In genomic region chr1:133432566-133432965, GRCm38 (mm10) we compare ENCODE assay signal across 22 mouse cellular contexts. TPM values are rescaled to one million over a fixed set of nuclear protein-coding genes. Genes with fewer than 3 reads are reported as not detected.
DNase-seq lines count a peak whose midpoint lies in the region; ATAC-seq lines count a peak whose summit lies in the region.
"Had no signal": no experiment of that assay in that cellular context is flagged by ENCODE, and none has a peak within 500 bp of the region (broad histone marks: within the 10 kb centered on the region; RNA-seq: fewer than 3 reads in every experiment).

No protein-coding gene starts in this region.

- H3K4me1 ChIP-seq in forebrain, embryonic 12.5 days = peaks cover 35% of the 10 kb centered on the region
- peaks cover 4% of the 10 kb centered on the region for H3K4me1 ChIP-seq in forebrain, embryonic 14.5 days (ENCODE audit: control insufficient read depth, insufficient read depth, low read length)
- peaks cover 31% of the 10 kb centered on the region for H3K4me1 ChIP-seq in midbrain, embryonic 12.5 days
- peaks cover 14% of the 10 kb centered on the region for H3K4me1 ChIP-seq in midbrain, embryonic 15.5 days

- no peak for ATAC-seq in forebrain, embryonic 12.5 days (ENCODE audit: low FRiP score)
- ATAC-seq in forebrain, embryonic 14.5 days = no peak
- no peak for ATAC-seq in midbrain, embryonic 12.5 days (ENCODE audit: low FRiP score, low read depth)
- no peak for ATAC-seq in midbrain, embryonic 15.5 days (replicated peaks)
- ATAC-seq: forebrain, embryonic 13.5 days; intestine, embryonic 16.5 days had no signal

- no peaks in the 10 kb centered on the region for H3K36me3 ChIP-seq in forebrain, embryonic 12.5 days (replicated peaks)
- no peaks in the 10 kb centered on the region for H3K36me3 ChIP-seq in forebrain, embryonic 14.5 days (ENCODE audit: control insufficient read depth, insufficient read depth, low read length)
- no peaks in the 10 kb centered on the region for H3K36me3 ChIP-seq in midbrain, embryonic 12.5 days
- H3K36me3 ChIP-seq in midbrain, embryonic 15.5 days (replicated peaks) = no peaks in the 10 kb centered on the region
- H3K36me3 ChIP-seq: embryonic facial prominence, embryonic 15.5 days; heart, embryonic 15.5 days; hindbrain, embryonic 15.5 days had no signal

- no peak overlapping the region for H3K4me2 ChIP-seq in forebrain, embryonic 12.5 days
- no peak overlapping the region for H3K4me2 ChIP-seq in forebrain, embryonic 14.5 days (ENCODE audit: low read length)
- H3K4me2 ChIP-seq in midbrain, embryonic 12.5 days (replicated peaks) = no peak overlapping the region
- no peak overlapping the region for H3K4me2 ChIP-seq in midbrain, embryonic 15.5 days
- H3K4me2 ChIP-seq: embryonic facial prominence, embryonic 15.5 days; forebrain, embryonic 13.5 days; heart, embryonic 11.5 days; heart, embryonic 15.5 days; hindbrain, embryonic 15.5 days had no signal

- no peak for DNase-seq in forebrain, embryonic 14.5 days (ENCODE audit: low spot score)
- DNase-seq in ES-CJ7 (ENCODE audit: low read depth, low spot score) (peak; percentile 75), ZHBTc4 (ENCODE audit: low read depth, low spot score) (peak; percentile 50)
- DNase-seq in spleen, postnatal 36 days (ENCODE audit: low spot score in 2 of 2) = no peak
- DNase-seq: adrenal gland, adult 2 months; adrenal gland, postnatal 25 days; cerebellum, adult 18-20 months; cerebellum, adult 9-11 months; cerebellum, postnatal 36 days; gastrocnemius, postnatal 14 days; heart, adult 2 months; heart, postnatal 14 days had no signal

- H3K27ac ChIP-seq in forebrain, embryonic 12.5 days = no peak overlapping the region
- H3K27ac ChIP-seq in forebrain, embryonic 14.5 days (ENCODE audit: low read depth, low read length) = no peak overlapping the region
- peak overlapping the region; percentile 39 for H3K27ac ChIP-seq in midbrain, embryonic 12.5 days (replicated peaks)
- no peak overlapping the region for H3K27ac ChIP-seq in midbrain, embryonic 15.5 days
- H3K27ac ChIP-seq: embryonic facial prominence, embryonic 15.5 days; forebrain, embryonic 13.5 days; heart, adult 2 months; heart, embryonic 15.5 days; hindbrain, embryonic 15.5 days had no signal

- no peak overlapping the region for H3K4me3 ChIP-seq in forebrain, embryonic 12.5 days (replicated peaks)
- H3K4me3 ChIP-seq in forebrain, embryonic 14.5 days (ENCODE audit: low read depth, low read length) = no peak overlapping the region
- H3K4me3 ChIP-seq in midbrain, embryonic 12.5 days = no peak overlapping the region
- no peak overlapping the region for H3K4me3 ChIP-seq in midbrain, embryonic 15.5 days
- H3K4me3 ChIP-seq: embryonic facial prominence, embryonic 15.5 days; erythroblast, embryonic 14.5 days; forebrain, embryonic 13.5 days; heart, adult 2 months; heart, embryonic 15.5 days; hindbrain, embryonic 15.5 days had no signal

- peak overlapping the region; percentile 17; the same call in 1 of the 2 replicates for H3K9ac ChIP-seq in forebrain, embryonic 12.5 days
- no peak overlapping the region for H3K9ac ChIP-seq in forebrain, embryonic 14.5 days (ENCODE audit: low read length)
- H3K9ac ChIP-seq in midbrain, embryonic 12.5 days (replicated peaks) = no peak overlapping the region
- no peak overlapping the region for H3K9ac ChIP-seq in midbrain, embryonic 15.5 days
- H3K9ac ChIP-seq: embryonic facial prominence, embryonic 15.5 days; forebrain, embryonic 13.5 days; heart, embryonic 15.5 days; hindbrain, embryonic 15.5 days had no signal

- peaks cover 13% of the 10 kb centered on the region for H3K9me3 ChIP-seq in forebrain, embryonic 12.5 days
- H3K9me3 ChIP-seq in forebrain, embryonic 14.5 days (replicated peaks; ENCODE audit: control insufficient read depth, low read length) = peaks cover 4% of the 10 kb centered on the region; the same call in 1 of the 2 replicates
- H3K9me3 ChIP-seq in midbrain, embryonic 12.5 days = 0 out of 2 replicates have a peak, but pooled peaks cover 5% of the 10 kb centered on the region
- no peaks in the 10 kb centered on the region for H3K9me3 ChIP-seq in midbrain, embryonic 15.5 days
- H3K9me3 ChIP-seq: embryonic facial prominence, embryonic 15.5 days; heart, embryonic 15.5 days had no signal

- 17% methylated on average over 2 of the region's 2 CpGs for WGBS in forebrain, embryonic 12.5 days
- 26% methylated on average over 2 of the region's 2 CpGs for WGBS in forebrain, embryonic 14.5 days
- WGBS in midbrain, embryonic 12.5 days = 28% methylated on average over 2 of the region's 2 CpGs
- 34% methylated on average over 2 of the region's 2 CpGs for WGBS in midbrain, embryonic 15.5 days

- no peaks in the 10 kb centered on the region for H3K27me3 ChIP-seq in forebrain, embryonic 12.5 days
- no peaks in the 10 kb centered on the region for H3K27me3 ChIP-seq in forebrain, embryonic 14.5 days (replicated peaks; ENCODE audit: control insufficient read depth, insufficient read depth, low read length)
- H3K27me3 ChIP-seq in midbrain, embryonic 12.5 days = no peaks in the 10 kb centered on the region
- no peaks in the 10 kb centered on the region for H3K27me3 ChIP-seq in midbrain, embryonic 15.5 days (replicated peaks)
- H3K27me3 ChIP-seq: embryonic facial prominence, embryonic 15.5 days; forebrain, embryonic 13.5 days; heart, embryonic 15.5 days; hindbrain, embryonic 15.5 days had no signal

RNA-seq across cellular contexts. Expression of gene Sox13, which starts 8.4 kb away (rescaled TPM):
- polyA plus RNA-seq in forebrain, embryonic 12.5 days (2016; fragmentation: Nextera tagmentation; extraction: Ambion mirVana) = 13.1 and 13.3 TPM in 2 replicates
- polyA plus RNA-seq in forebrain, embryonic 14.5 days (2014; fragmentation: Nextera tagmentation; extraction: Ambion mirVana) = 4.2 and 4.3 TPM in 2 replicates
- polyA plus RNA-seq in midbrain, embryonic 12.5 days (2016; fragmentation: Nextera tagmentation; extraction: Ambion mirVana) = 31.0 and 33.6 TPM in 2 replicates
- polyA plus RNA-seq in midbrain, embryonic 15.5 days (2015; fragmentation: Nextera tagmentation; extraction: Ambion mirVana) = 6.5 and 7.4 TPM in 2 replicates

Comparison
In these comparisons a context has a peak if more than half of its experiments do, and no peak if none do; other contexts are left out.
1. DNase-seq: peak in ES-CJ7 (single experiment) and ZHBTc4 (single experiment); none in forebrain, embryonic 14.5 days (single experiment) and spleen, postnatal 36 days (0 of 2).